ENCODE assay signal across 9 mouse cellular contexts in genomic region chr12:84191190-84191589, GRCm38 (mm10). TPM values are rescaled to one million over a fixed set of nuclear protein-coding genes. Genes with fewer than 3 reads are reported as not detected.
DNase-seq lines count a peak whose midpoint lies in the region; ATAC-seq and TF ChIP-seq lines count a peak whose summit lies in the region.
"Had no signal": no experiment of that assay in that cellular context is flagged by ENCODE, and none has a peak within 500 bp of the region (broad histone marks: within the 10 kb centered on the region; RNA-seq: fewer than 3 reads in every experiment).

No protein-coding gene starts in this region.

- 0 out of 2 replicates have a peak, but pooled peaks cover 4% of the 10 kb centered on the region for H3K9me3 ChIP-seq in kidney, embryonic 14.5 days (ENCODE audit: control insufficient read depth, low read length)
- no peaks in the 10 kb centered on the region for H3K9me3 ChIP-seq in embryonic facial prominence, embryonic 12.5 days
- H3K9me3 ChIP-seq in hindbrain, postnatal 0 days (ENCODE audit: low read length): no peaks in the 10 kb centered on the region
- no peaks in the 10 kb centered on the region for H3K9me3 ChIP-seq in midbrain, embryonic 16.5 days (replicated peaks; ENCODE audit: control insufficient read depth, low read length, poor library complexity, severe bottlenecking)

- no peak for ATAC-seq in kidney, embryonic 14.5 days (ENCODE audit: low FRiP score, low TSS enrichment)
- no peak for ATAC-seq in embryonic facial prominence, embryonic 12.5 days (ENCODE audit: insufficient number of reproducible peaks, insufficient read depth, low FRiP score, low TSS enrichment)
- ATAC-seq in hindbrain, postnatal 0 days: no peak
- ATAC-seq in midbrain, embryonic 16.5 days: no peak

- H3K4me1 ChIP-seq in kidney, embryonic 14.5 days (ENCODE audit: control insufficient read depth, insufficient read depth, low read length): peaks cover 72% of the 10 kb centered on the region
- H3K4me1 ChIP-seq in embryonic facial prominence, embryonic 12.5 days: peaks cover 80% of the 10 kb centered on the region
- H3K4me1 ChIP-seq in hindbrain, postnatal 0 days (ENCODE audit: insufficient read depth, low read length): peaks cover 52% of the 10 kb centered on the region
- H3K4me1 ChIP-seq in midbrain, embryonic 16.5 days (ENCODE audit: control insufficient read depth, insufficient read depth, low read length): peaks cover 48% of the 10 kb centered on the region

- no peak overlapping the region for H3K27ac ChIP-seq in kidney, embryonic 14.5 days (ENCODE audit: low read depth, low read length)
- H3K27ac ChIP-seq in embryonic facial prominence, embryonic 12.5 days: no peak overlapping the region
- H3K27ac ChIP-seq in hindbrain, postnatal 0 days: no peak overlapping the region
- H3K27ac ChIP-seq in midbrain, embryonic 16.5 days (ENCODE audit: low read length): no peak overlapping the region

- H3K4me3 ChIP-seq in kidney, embryonic 14.5 days (ENCODE audit: low read length): no peak overlapping the region; the same call in 1 of the 2 replicates
- H3K4me3 ChIP-seq in embryonic facial prominence, embryonic 12.5 days: no peak overlapping the region
- no peak overlapping the region for H3K4me3 ChIP-seq in hindbrain, postnatal 0 days (ENCODE audit: low read length)
- H3K4me3 ChIP-seq in midbrain, embryonic 16.5 days (ENCODE audit: low read depth, low read length): no peak overlapping the region

- 64% methylated on average over 7 of the region's 7 CpGs for WGBS in kidney, embryonic 14.5 days
- WGBS in embryonic facial prominence, embryonic 12.5 days: 60% methylated on average over 7 of the region's 7 CpGs
- 60% methylated on average over 7 of the region's 7 CpGs for WGBS in hindbrain, postnatal 0 days
- WGBS in midbrain, embryonic 16.5 days: 56% methylated on average over 7 of the region's 7 CpGs

- peak overlapping the region; percentile 85; the same call in 1 of the 2 replicates for H3K4me2 ChIP-seq in kidney, embryonic 14.5 days (replicated peaks; ENCODE audit: low read depth, low read length)
- peak overlapping the region; percentile 90; the same call in 1 of the 2 replicates for H3K4me2 ChIP-seq in embryonic facial prominence, embryonic 12.5 days (replicated peaks)
- H3K4me2 ChIP-seq in hindbrain, postnatal 0 days (ENCODE audit: low read depth, low read length): peak overlapping the region; percentile 97
- peak overlapping the region; percentile 91 for H3K4me2 ChIP-seq in midbrain, embryonic 16.5 days (ENCODE audit: low read length)

- no peak for DNase-seq in kidney, adult 18-20 months
- no peak for DNase-seq in hindbrain, postnatal 0 days (ENCODE audit: low spot score)
- no peak for DNase-seq in thymus, postnatal 0 days (ENCODE audit: low spot score)
- DNase-seq in left cerebral cortex, adult 8-10 months (ENCODE audit: low spot score in 2 of 2): no peak
- DNase-seq in ovary, postnatal 10 days (ENCODE audit: low spot score): no peak
- DNase-seq: heart, postnatal 10 days had no signal

- TF ChIP-seq CTCF in hindbrain, postnatal 0 days (IDR thresholded peaks at IDR 0.05; ENCODE audit: low read depth): no peak

- H3K36me3 ChIP-seq in kidney, embryonic 14.5 days (ENCODE audit: control insufficient read depth, insufficient read depth, low read length): no peaks in the 10 kb centered on the region
- H3K36me3 ChIP-seq in embryonic facial prominence, embryonic 12.5 days: peaks cover 7% of the 10 kb centered on the region; the same call in 1 of the 2 replicates
- no peaks in the 10 kb centered on the region for H3K36me3 ChIP-seq in hindbrain, postnatal 0 days (ENCODE audit: insufficient read depth, low read length)
- no peaks in the 10 kb centered on the region for H3K36me3 ChIP-seq in midbrain, embryonic 16.5 days (ENCODE audit: control insufficient read depth, insufficient read depth, low read length)

- no peak overlapping the region for H3K9ac ChIP-seq in kidney, embryonic 14.5 days (ENCODE audit: low read depth, low read length)
- H3K9ac ChIP-seq in embryonic facial prominence, embryonic 12.5 days: no peak overlapping the region
- H3K9ac ChIP-seq in hindbrain, postnatal 0 days (replicated peaks; ENCODE audit: low read length): no peak overlapping the region
- no peak overlapping the region; the same call in 1 of the 2 replicates for H3K9ac ChIP-seq in midbrain, embryonic 16.5 days (ENCODE audit: low read depth, low read length)

- no peaks in the 10 kb centered on the region for H3K27me3 ChIP-seq in kidney, embryonic 14.5 days (ENCODE audit: control insufficient read depth, insufficient read depth, low read length)
- H3K27me3 ChIP-seq in embryonic facial prominence, embryonic 12.5 days: no peaks in the 10 kb centered on the region
- H3K27me3 ChIP-seq in hindbrain, postnatal 0 days (ENCODE audit: insufficient read depth, low read length): no peaks in the 10 kb centered on the region
- H3K27me3 ChIP-seq in midbrain, embryonic 16.5 days (ENCODE audit: control insufficient read depth, insufficient read depth, low read depth, low read length): no peaks in the 10 kb centered on the region

RNA-seq across cellular contexts. Expression of gene Elmsan1, which starts 27.5 kb away (rescaled TPM):
- 5.8 and 9.3 TPM in 2 replicates for polyA plus RNA-seq in kidney, embryonic 14.5 days (2014; fragmentation: Nextera tagmentation; extraction: Ambion mirVana)
- polyA plus RNA-seq in embryonic facial prominence, embryonic 12.5 days (2016; fragmentation: Nextera tagmentation; extraction: Ambion mirVana): 7.9 and 9.0 TPM in 2 replicates
- total RNA-seq in hindbrain, postnatal 0 days (2014; rRNA removed): 9.3 and 11.5 TPM in 2 replicates
- 2.7 and 3.0 TPM in 2 replicates for polyA plus RNA-seq in hindbrain, postnatal 0 days (2015; fragmentation: Nextera tagmentation; extraction: Ambion mirVana)
- 2.7 and 3.6 TPM in 2 replicates for polyA plus RNA-seq in midbrain, embryonic 16.5 days (2015; fragmentation: Nextera tagmentation; extraction: Ambion mirVana)
- polyA plus RNA-seq in thymus, postnatal 0 days (2015; fragmentation: Nextera tagmentation; extraction: Ambion mirVana): 5.1 and 6.3 TPM in 2 replicates
- total RNA-seq in left cerebral cortex, adult 8-10 months (2022): 10 to 100 TPM; 17.8 to 23.3 (median 20.3) TPM

RNA-seq across cellular contexts. Expression of gene Pnma1, which starts 42.9 kb away (rescaled TPM):
- 0.24 and 0.51 TPM in 2 replicates for polyA plus RNA-seq in kidney, embryonic 14.5 days (2014; fragmentation: Nextera tagmentation; extraction: Ambion mirVana)
- 1.4 and 1.5 TPM in 2 replicates for polyA plus RNA-seq in embryonic facial prominence, embryonic 12.5 days (2016; fragmentation: Nextera tagmentation; extraction: Ambion mirVana)
- 2.5 and 3.8 TPM in 2 replicates for total RNA-seq in hindbrain, postnatal 0 days (2014; rRNA removed)
- polyA plus RNA-seq in hindbrain, postnatal 0 days (2015; fragmentation: Nextera tagmentation; extraction: Ambion mirVana): 4.2 and 4.5 TPM in 2 replicates
- 8.2 and 9.3 TPM in 2 replicates for polyA plus RNA-seq in midbrain, embryonic 16.5 days (2015; fragmentation: Nextera tagmentation; extraction: Ambion mirVana)
- 0.18 and 0.22 TPM in 2 replicates for polyA plus RNA-seq in thymus, postnatal 0 days (2015; fragmentation: Nextera tagmentation; extraction: Ambion mirVana)
- 1 to 10 TPM; 5.1 to 6.3 (median 5.8) TPM for total RNA-seq in left cerebral cortex, adult 8-10 months (2022)
